ENCODE assay signal across 8 mouse cellular contexts in the genomic region with DNA sequence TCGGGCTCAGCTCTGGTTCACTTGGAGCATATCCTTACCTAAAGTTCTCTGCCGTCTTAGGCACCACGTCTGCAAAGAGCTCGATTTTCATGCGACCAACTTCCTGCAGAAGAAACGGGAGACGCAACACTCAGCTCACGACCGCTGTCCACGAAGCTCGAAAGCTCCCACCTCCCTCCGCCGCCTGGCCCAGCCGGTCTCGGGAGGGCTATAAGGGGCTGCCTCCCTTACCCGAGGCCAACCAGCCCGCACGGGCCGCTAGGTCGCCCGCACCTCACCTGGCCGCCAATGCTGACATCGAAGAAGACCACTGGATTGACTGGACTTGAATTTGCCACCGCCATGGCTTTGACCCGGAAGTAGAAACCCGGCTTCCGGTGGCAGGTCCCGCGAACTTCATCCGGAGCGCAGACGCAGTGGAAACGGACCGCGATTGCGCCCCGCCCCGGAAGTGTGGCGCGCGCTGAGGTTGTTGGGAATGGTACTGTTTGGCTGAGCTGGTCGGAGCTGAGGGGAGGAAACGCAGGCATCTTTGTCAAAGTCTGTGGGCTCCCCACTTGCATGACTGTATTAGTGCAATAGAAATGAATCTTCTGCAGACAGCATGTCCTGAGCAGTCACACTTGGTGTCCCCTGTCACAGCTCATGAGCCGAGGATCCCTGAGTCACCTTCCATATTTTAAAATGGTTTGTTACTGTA. TPM values are rescaled to one million over a fixed set of nuclear protein-coding genes. Genes with fewer than 3 reads are reported as not detected.
DNase-seq lines count a peak whose midpoint lies in the region; ATAC-seq and TF ChIP-seq lines count a peak whose summit lies in the region.

Ppih (minus strand) TSS at position 416 of the 700 bp plus-strand sequence.

- peaks cover 18% of the 10 kb centered on the region for H3K4me1 ChIP-seq in hindbrain, embryonic 10.5 days (replicated peaks)
- H3K4me1 ChIP-seq in lung, postnatal 0 days (ENCODE audit: insufficient read depth, low read depth, low read length) = peaks cover 7% of the 10 kb centered on the region; the same call in 1 of the 2 replicates

- H3K27me3 ChIP-seq in hindbrain, embryonic 10.5 days (ENCODE audit: insufficient read depth, poor library complexity, severe bottlenecking) = peaks cover 12% of the 10 kb centered on the region; the same call in 1 of the 2 replicates
- no peaks in the 10 kb centered on the region for H3K27me3 ChIP-seq in lung, postnatal 0 days (replicated peaks; ENCODE audit: insufficient read depth, low read length)

- no peaks in the 10 kb centered on the region for H3K9me3 ChIP-seq in hindbrain, embryonic 10.5 days
- H3K9me3 ChIP-seq in lung, postnatal 0 days (ENCODE audit: low read length) = no peaks in the 10 kb centered on the region

- H3K27ac ChIP-seq in hindbrain, embryonic 10.5 days = peak within 1 kb of the TSS; percentile 91
- peak within 1 kb of the TSS; percentile 43 for H3K27ac ChIP-seq in lung, postnatal 0 days (ENCODE audit: low read length)

- peak within 1 kb of the TSS; percentile 93 for H3K4me2 ChIP-seq in lung, postnatal 0 days (replicated peaks; ENCODE audit: low read depth, low read length)

- no peak for TF ChIP-seq EP300 in lung, postnatal 0 days (IDR thresholded peaks at IDR 0.05)

- peak within 1 kb of the TSS; percentile 48 for H3K9ac ChIP-seq in lung, postnatal 0 days (replicated peaks; ENCODE audit: low read depth)

- WGBS in hindbrain, embryonic 10.5 days = under 1% methylated on average over 44 of the region's 44 CpGs
- WGBS in lung, postnatal 0 days = 1% methylated on average over 44 of the region's 44 CpGs

- peak; percentile 13; the same call in 1 of the 2 replicates for TF ChIP-seq CTCF in lung, postnatal 0 days (IDR thresholded peaks at IDR 0.05)

- peaks cover 39% of the 10 kb centered on the region for H3K36me3 ChIP-seq in hindbrain, embryonic 10.5 days
- H3K36me3 ChIP-seq in lung, postnatal 0 days (ENCODE audit: insufficient read depth, low read length) = peaks cover 13% of the 10 kb centered on the region; the same call in 1 of the 2 replicates

- peak; percentile 88 for DNase-seq in MN1 (ENCODE audit: low spot score)
- DNase-seq in cerebellum, adult 9-10 months = peak; percentile 94
- DNase-seq in hindbrain, embryonic 10.5 days (ENCODE audit: low spot score) = peak; percentile 97
- peak; percentile 94 for DNase-seq in layer of hippocampus, adult 9-11 months
- DNase-seq in lung, postnatal 0 days (ENCODE audit: low spot score) = peak; percentile 97
- peak; percentile 88 for DNase-seq in ovary, postnatal 14 days (ENCODE audit: low spot score)
- peak; percentile 96 for DNase-seq in thymus, postnatal 14 days

- H3K4me3 ChIP-seq in hindbrain, embryonic 10.5 days = peak within 1 kb of the TSS; percentile 91
- peak within 1 kb of the TSS; percentile 72 for H3K4me3 ChIP-seq in lung, postnatal 0 days (ENCODE audit: low read depth, low read length)

- peak; percentile 100 for ATAC-seq in frontal cortex, adult (ENCODE audit: low TSS enrichment)
- ATAC-seq in lung, postnatal 0 days = peak; percentile 100

RNA-seq across cellular contexts. Expression of gene Ppih, which starts in this region (rescaled TPM):
- 124 and 139 TPM in 2 replicates for polyA plus RNA-seq in hindbrain, embryonic 10.5 days (2016; fragmentation: Nextera tagmentation; extraction: Ambion mirVana)
- polyA plus RNA-seq in lung, postnatal 0 days (2015; fragmentation: Nextera tagmentation; extraction: Ambion mirVana) = 25.7 and 25.8 TPM in 2 replicates

Comparison
In these comparisons a context has a peak if more than half of its experiments do, and no peak if none do; other contexts are left out.
1. Peak in every context shown above with its lines: DNase-seq, ATAC-seq, H3K4me3 ChIP-seq and H3K27ac ChIP-seq.